In the genomic region with DNA sequence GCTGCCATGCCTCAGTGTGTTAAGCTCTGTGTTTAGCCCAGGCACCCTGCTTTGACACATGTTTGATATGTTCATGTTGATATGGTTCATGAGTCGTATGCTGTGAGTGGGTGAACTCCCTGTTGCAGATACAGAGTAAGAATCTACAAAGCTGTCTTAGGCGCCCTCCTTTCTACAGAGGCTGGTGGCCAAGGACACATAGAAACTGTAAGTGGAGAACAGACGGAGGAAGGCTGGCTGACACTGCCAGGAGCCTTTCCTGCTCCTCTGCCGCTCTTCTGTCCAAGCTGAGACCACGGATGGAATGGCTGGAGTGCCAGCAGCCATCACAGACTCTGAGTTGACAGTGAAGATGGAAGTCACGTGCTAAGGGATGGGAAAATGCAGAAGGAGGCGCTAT, we compare ENCODE assay signal across 20 mouse cellular contexts.
DNase-seq lines count a peak whose midpoint lies in the region; ATAC-seq and TF ChIP-seq lines count a peak whose summit lies in the region.
"Had no signal": no experiment of that assay in that cellular context is flagged by ENCODE, and none has a peak within 500 bp of the region (broad histone marks: within the 10 kb centered on the region; RNA-seq: fewer than 3 reads in every experiment).

No protein-coding gene starts in this region.

- TF ChIP-seq POLR2A in lung, adult 2 months (IDR thresholded peaks at IDR 0.05; ENCODE audit: borderline replicate concordance, extremely low read depth, low read depth, low read length): no peak

- ATAC-seq in frontal cortex, adult (ENCODE audit: low TSS enrichment): peak; percentile 73
- no peak for ATAC-seq in heart, postnatal 0 days (ENCODE audit: insufficient read depth, low read depth)
- no peak for ATAC-seq in lung, embryonic 15.5 days (ENCODE audit: borderline replicate concordance, extremely low read depth, low FRiP score, low TSS enrichment)
- ATAC-seq: CD4-positive, CD25-positive, alpha-beta regulatory T cell, adult 4 months; forebrain, embryonic 16.5 days had no signal

- TF ChIP-seq EP300 in heart, postnatal 0 days (IDR thresholded peaks at IDR 0.05; ENCODE audit: low read depth): no peak

- H3K36me3 ChIP-seq in heart, postnatal 0 days (replicated peaks; ENCODE audit: control insufficient read depth, insufficient read depth, low read length): no peaks in the 10 kb centered on the region
- no peaks in the 10 kb centered on the region for H3K36me3 ChIP-seq in lung, embryonic 15.5 days
- H3K36me3 ChIP-seq: embryonic facial prominence, embryonic 13.5 days; forebrain, embryonic 12.5 days; G1E; heart, embryonic 10.5 days; hindbrain, embryonic 10.5 days; hindbrain, embryonic 15.5 days had no signal

- 66% methylated on average over 7 of the region's 7 CpGs for WGBS in heart, postnatal 0 days
- WGBS in lung, embryonic 15.5 days: 79% methylated on average over 7 of the region's 7 CpGs
- 70% methylated on average over 7 of the region's 7 CpGs for WGBS in lung, adult 2 months

- no peaks in the 10 kb centered on the region for H3K9me3 ChIP-seq in heart, postnatal 0 days (replicated peaks; ENCODE audit: control insufficient read depth, low read length)
- no peaks in the 10 kb centered on the region for H3K9me3 ChIP-seq in lung, embryonic 15.5 days
- H3K9me3 ChIP-seq: embryonic facial prominence, embryonic 13.5 days; forebrain, embryonic 12.5 days; G1E; heart, embryonic 10.5 days; hindbrain, embryonic 10.5 days; hindbrain, embryonic 15.5 days had no signal

- peak overlapping the region; percentile 60 for H3K27ac ChIP-seq in heart, postnatal 0 days (ENCODE audit: low read depth)
- H3K27ac ChIP-seq in lung, embryonic 15.5 days: peak overlapping the region; percentile 41; the same call in 1 of the 2 replicates
- peak overlapping the region; percentile 85 for H3K27ac ChIP-seq in brown adipose tissue, adult 24 weeks (replicated peaks; ENCODE audit: low read depth, low read length)
- H3K27ac ChIP-seq: embryonic facial prominence, embryonic 13.5 days; forebrain, embryonic 12.5 days; hindbrain, embryonic 10.5 days; hindbrain, embryonic 15.5 days had no signal

- H3K4me3 ChIP-seq in heart, postnatal 0 days (ENCODE audit: low read depth, low read length): no peak overlapping the region
- H3K4me3 ChIP-seq in lung, embryonic 15.5 days: no peak overlapping the region
- no peak overlapping the region for H3K4me3 ChIP-seq in lung, adult 2 months (replicated peaks; ENCODE audit: extremely low read depth, low read depth, low read length)
- no peak overlapping the region for H3K4me3 ChIP-seq in brown adipose tissue, adult 24 weeks (ENCODE audit: insufficient read depth, low read depth, low read length)
- H3K4me3 ChIP-seq: embryonic facial prominence, embryonic 13.5 days; forebrain, embryonic 12.5 days; heart, embryonic 10.5 days; hindbrain, embryonic 10.5 days; hindbrain, embryonic 15.5 days had no signal

- H3K4me2 ChIP-seq in heart, postnatal 0 days (ENCODE audit: low read depth, low read length): no peak overlapping the region
- no peak overlapping the region for H3K4me2 ChIP-seq in lung, embryonic 15.5 days
- H3K4me2 ChIP-seq: embryonic facial prominence, embryonic 13.5 days; forebrain, embryonic 12.5 days; hindbrain, embryonic 15.5 days had no signal

- H3K27me3 ChIP-seq in heart, postnatal 0 days (ENCODE audit: control insufficient read depth, insufficient read depth, low read length): no peaks in the 10 kb centered on the region; the same call in 1 of the 2 replicates
- H3K27me3 ChIP-seq in lung, embryonic 15.5 days: no peaks in the 10 kb centered on the region
- H3K27me3 ChIP-seq: forebrain, embryonic 12.5 days; hindbrain, embryonic 15.5 days had no signal

- DNase-seq in frontal cortex, postnatal 25 days (ENCODE audit: low spot score in 2 of 2): no peak
- no peak for DNase-seq in heart, postnatal 0 days (ENCODE audit: low spot score)
- DNase-seq in heart, postnatal 4 days: no peak
- DNase-seq in lung, adult 2 months: no peak
- DNase-seq: adrenal gland, postnatal 10 days; B cell, adult 2 months; cerebellum, adult 18-20 months; cerebellum, adult 9-11 months; cerebellum, postnatal 36 days had no signal

- 0 out of 2 replicates have a peak, but pooled peaks cover 6% of the 10 kb centered on the region for H3K4me1 ChIP-seq in heart, postnatal 0 days (ENCODE audit: control insufficient read depth, insufficient read depth)
- H3K4me1 ChIP-seq in lung, embryonic 15.5 days: no peaks in the 10 kb centered on the region
- peaks cover 6% of the 10 kb centered on the region for H3K4me1 ChIP-seq in lung, adult 2 months (ENCODE audit: control insufficient read depth, insufficient read depth, low read length)
- H3K4me1 ChIP-seq in brown adipose tissue, adult 24 weeks (ENCODE audit: control insufficient read depth, insufficient read depth, insufficient read length, low read length): peaks cover 18% of the 10 kb centered on the region
- H3K4me1 ChIP-seq: embryonic facial prominence, embryonic 13.5 days; forebrain, embryonic 12.5 days; hindbrain, embryonic 10.5 days had no signal

- no peak overlapping the region for H3K9ac ChIP-seq in heart, postnatal 0 days (replicated peaks; ENCODE audit: low read depth, low read length)
- no peak overlapping the region for H3K9ac ChIP-seq in lung, embryonic 15.5 days
- H3K9ac ChIP-seq: embryonic facial prominence, embryonic 13.5 days; forebrain, embryonic 12.5 days; hindbrain, embryonic 15.5 days had no signal

- TF ChIP-seq CTCF in heart, postnatal 0 days (IDR thresholded peaks at IDR 0.05; ENCODE audit: low read depth): no peak
- TF ChIP-seq CTCF in lung, adult 2 months (IDR thresholded peaks at IDR 0.05; ENCODE audit: insufficient read depth, low read length): no peak
